Mouse (Mus musculus): ENCODE results near the gene Gm38100.

The Gm38100 gene

GRCm38 (mm10) chr1:175970710-175971109, 50.6 kb downstream of the Gm38100 start:
- no peak for DNase-seq
